Mouse (Mus musculus) stomach, embryonic 16.5 days (tissue): Measurements from ENCODE around the gene Cryba4. TPM values are rescaled to one million over a fixed set of nuclear protein-coding genes. Genes with fewer than 3 reads are reported as not detected.

Source experiments
- ATAC-seq: fragments of 200-750 bp; cut with Nextera tagmentation; 2 replicates; pipeline ENCODE4 v1.8.0; 2017; ENCODE audit warnings: moderate number of reproducible peaks, moderate TSS enrichment; ENCODE audit not compliant: insufficient read depth, low FRiP score
- H3K27ac ChIP-seq: fragments of 300-500 bp; sonication (generic); 2 replicates; pipeline ENCODE4 v1.5.1; 2014; ENCODE audit warnings: low read length
- H3K27me3 ChIP-seq: fragments of 300-500 bp; sonication (generic); 2 replicates; pipeline ENCODE4 v1.6.1; 2014; ENCODE audit warnings: low read length, control low read depth, mixed read lengths; ENCODE audit not compliant: control insufficient read depth, insufficient read depth
- H3K36me3 ChIP-seq: fragments of 300-500 bp; sonication (generic); 2 replicates; pipeline ENCODE4 v1.6.1; 2014; ENCODE audit warnings: low read length; ENCODE audit not compliant: control insufficient read depth, insufficient read depth
- H3K4me1 ChIP-seq: fragments of 300-500 bp; sonication (generic); 2 replicates; pipeline ENCODE4 v1.6.1; 2014; ENCODE audit warnings: low read length, control low read depth, mixed read lengths; ENCODE audit not compliant: control insufficient read depth, insufficient read depth
- H3K4me2 ChIP-seq: fragments of 300-500 bp; sonication (generic); 2 replicates; pipeline ENCODE4 v1.6.1; 2014; ENCODE audit warnings: low read depth, low read length, mixed read lengths
- H3K4me3 ChIP-seq: fragments of 300-500 bp; sonication (generic); replicated peaks from 2 replicates; pipeline ENCODE4 v1.5.1; 2014; ENCODE audit warnings: mild to moderate bottlenecking, low read length
- H3K9ac ChIP-seq: fragments of 300-500 bp; sonication (generic); 2 replicates; pipeline ENCODE4 v1.6.1; 2014; ENCODE audit warnings: low read length
- H3K9me3 ChIP-seq: fragments of 300-500 bp; sonication (generic); replicated peaks from 2 replicates; pipeline ENCODE4 v1.6.1; 2016; ENCODE audit warnings: low read length, control low read depth; ENCODE audit not compliant: control insufficient read depth
- WGBS: fragments of 180-500 bp; shearing (Covaris S2); extraction: QIAGEN DNeasy Blood & Tissue Kit; methylation state at CpG from one replicate; pipeline ENCODE4 v1.1.7; 2014; 5-methylcytosine and 5-hydroxymethylcytosine counted together
- polyA plus RNA-seq: library from polyadenylated mRNA; unstranded; fragments of >200 nt; fragmentation: Nextera tagmentation; extraction: Ambion mirVana; gene quantifications from 2 replicates; pipeline ENCODE4 v1.2.1, GENCODE M21; 2015

Gene Cryba4
- polyA plus RNA-seq, 1 experiment from 2014 or later: 1.9 TPM

DNA sequence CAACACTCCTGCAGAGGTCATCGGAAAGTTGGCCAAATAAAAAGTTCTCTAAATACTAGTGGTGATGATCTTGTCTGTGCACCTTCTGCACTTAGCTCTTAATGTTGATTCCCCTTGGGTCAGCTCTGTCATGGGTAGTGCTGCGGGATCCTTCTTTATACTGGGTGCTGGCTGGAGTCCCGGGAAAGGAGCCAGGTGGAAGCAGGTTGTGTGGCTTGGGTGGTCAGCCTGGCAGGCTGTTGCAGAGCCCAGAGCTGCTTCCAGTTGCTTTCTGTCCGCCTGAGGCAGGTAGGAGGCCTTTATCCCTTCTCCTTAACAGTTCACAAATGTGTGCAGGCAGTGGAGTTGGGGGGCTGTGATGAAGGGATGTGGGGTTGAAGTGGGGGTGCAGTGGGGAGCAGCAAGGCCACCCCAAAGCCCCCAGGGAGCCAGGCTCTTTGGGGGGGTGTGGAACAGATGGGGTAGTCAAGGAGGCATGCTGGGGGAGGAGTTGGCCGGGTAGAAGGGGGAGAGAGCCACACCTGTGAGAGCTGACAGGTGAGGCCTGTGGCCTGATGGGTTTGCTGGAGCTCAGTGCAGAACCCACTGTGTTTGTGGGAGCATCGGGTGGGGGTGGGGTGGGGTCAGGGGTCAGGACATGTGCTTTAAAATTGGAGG lies 29.9 kb upstream of the Cryba4 start:
- peak overlapping the region; percentile 18 for H3K9ac ChIP-seq
- peaks cover 61% of the 10 kb centered on the region for H3K4me1 ChIP-seq
- 60% methylated on average over 6 of the region's 6 CpGs for WGBS

DNA sequence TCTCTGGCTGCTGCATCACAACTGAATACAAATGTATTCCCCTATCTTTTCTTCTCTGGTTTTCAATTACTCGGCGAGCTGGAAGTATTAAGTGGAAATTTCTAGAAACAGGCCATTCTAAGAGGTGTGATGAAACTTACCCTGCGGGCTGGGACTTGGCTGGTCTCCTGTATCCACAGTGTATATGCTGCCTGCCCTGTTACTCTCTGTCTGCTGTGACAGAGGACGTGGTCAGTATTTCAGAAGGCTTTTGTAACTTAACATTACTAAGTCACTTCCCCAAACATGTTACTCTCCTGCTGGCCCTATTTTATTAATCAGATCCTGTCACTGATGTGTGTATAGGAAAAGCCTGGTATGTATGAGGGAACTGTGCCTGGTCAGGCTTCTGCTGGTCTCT lies 29.4 kb upstream of the Cryba4 start:
- peaks cover 56% of the 10 kb centered on the region for H3K4me1 ChIP-seq
- no peak overlapping the region for H3K4me3 ChIP-seq
- no peaks in the 10 kb centered on the region for H3K27me3 ChIP-seq
- no peaks in the 10 kb centered on the region for H3K36me3 ChIP-seq
- ATAC-seq: no peak
- no peak overlapping the region for H3K27ac ChIP-seq
- WGBS: 77% methylated on average over 4 of the region's 4 CpGs
- no peak overlapping the region for H3K9ac ChIP-seq
- H3K4me2 ChIP-seq: no peak overlapping the region
- H3K9me3 ChIP-seq: no peaks in the 10 kb centered on the region

More for the DNA sequence above, 29.9 kb upstream of the Cryba4 start:
- H3K27me3 ChIP-seq: no peaks in the 10 kb centered on the region
- H3K9me3 ChIP-seq: no peaks in the 10 kb centered on the region
- H3K4me2 ChIP-seq: no peak overlapping the region
- ATAC-seq: no peak
- peak overlapping the region; percentile 69 for H3K27ac ChIP-seq
- H3K4me3 ChIP-seq: no peak overlapping the region
- no peaks in the 10 kb centered on the region for H3K36me3 ChIP-seq

DNA sequence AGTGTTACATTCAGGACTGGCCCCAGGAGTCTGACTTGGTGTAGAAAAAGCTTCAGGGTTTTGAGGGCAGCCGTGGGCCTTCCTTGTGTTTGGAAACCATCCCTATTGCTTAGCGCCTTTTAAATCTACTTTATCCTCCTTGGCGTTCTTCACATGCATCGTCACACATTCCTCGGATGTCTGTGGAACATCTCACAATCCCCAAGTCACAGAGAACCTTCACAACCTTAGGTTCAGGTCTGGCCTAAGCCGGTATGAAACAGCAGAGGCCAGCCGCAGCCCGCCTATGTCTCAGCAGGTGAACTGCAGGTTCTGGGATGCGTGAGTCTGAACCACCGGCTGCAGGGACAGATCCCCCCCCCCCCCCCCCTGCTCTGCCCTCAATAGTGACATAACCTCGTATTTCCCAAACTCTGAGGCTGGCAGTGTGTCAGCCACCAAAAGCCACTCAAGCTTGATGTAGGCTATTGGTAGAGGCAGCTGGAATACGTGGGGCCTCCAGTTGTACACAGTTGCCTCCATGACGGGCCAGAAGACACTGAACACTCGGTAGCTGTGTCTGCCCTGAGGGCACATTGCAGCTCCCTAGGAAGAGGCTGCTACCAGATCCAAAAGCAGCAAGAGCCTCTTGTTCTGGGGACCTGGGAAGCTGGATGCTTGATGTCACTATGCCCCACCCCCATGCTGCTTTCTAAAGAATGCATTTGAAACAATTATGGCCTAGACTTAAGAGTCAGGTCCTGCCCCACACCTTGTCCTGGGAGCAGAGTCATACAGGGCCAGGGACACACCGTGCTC lies 28.7 kb upstream of the Cryba4 start:
- 56% methylated on average over 15 of the region's 15 CpGs for WGBS
- Histone ChIP-seq H3K9ac (peak overlapping the region; percentile 13; the same call in 1 of the 2 replicates), H3K9me3 (no peaks in the 10 kb centered on the region), H3K4me3 (no peak overlapping the region), H3K27me3 (no peaks in the 10 kb centered on the region), H3K36me3 (no peaks in the 10 kb centered on the region), H3K4me2 (no peak overlapping the region), H3K27ac (peak overlapping the region; percentile 41; the same call in 1 of the 2 replicates), H3K4me1 (peaks cover 53% of the 10 kb centered on the region)
- ATAC-seq: no peak

DNA sequence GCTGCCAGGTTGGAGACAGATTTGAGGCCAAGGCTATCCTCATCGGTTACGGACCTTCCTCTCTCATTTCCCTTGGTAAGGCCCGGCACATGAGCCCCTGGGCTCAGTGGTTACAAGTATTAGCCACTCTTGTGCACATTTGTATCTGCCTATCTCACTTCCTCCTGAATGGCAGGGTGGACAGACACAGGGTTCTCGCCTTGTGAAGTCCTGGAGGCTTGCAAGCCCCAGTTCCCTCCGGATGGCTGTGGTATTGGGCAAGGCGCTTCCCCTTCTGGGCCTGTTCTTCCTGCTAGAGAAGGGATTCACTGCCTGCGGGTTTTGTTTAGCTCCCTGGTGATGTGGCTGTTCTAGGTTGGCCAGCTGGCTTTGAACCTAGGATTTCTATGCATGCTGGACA lies 27.8 kb upstream of the Cryba4 start:
- no peak overlapping the region for H3K4me2 ChIP-seq
- H3K36me3 ChIP-seq: no peaks in the 10 kb centered on the region
- H3K27ac ChIP-seq: peak overlapping the region; percentile 41
- H3K9ac ChIP-seq: peak overlapping the region; percentile 13
- H3K9me3 ChIP-seq: no peaks in the 10 kb centered on the region
- 78% methylated on average over 7 of the region's 7 CpGs for WGBS
- H3K4me1 ChIP-seq: peaks cover 56% of the 10 kb centered on the region
- ATAC-seq: no peak
- H3K4me3 ChIP-seq: no peak overlapping the region
- no peaks in the 10 kb centered on the region for H3K27me3 ChIP-seq

DNA sequence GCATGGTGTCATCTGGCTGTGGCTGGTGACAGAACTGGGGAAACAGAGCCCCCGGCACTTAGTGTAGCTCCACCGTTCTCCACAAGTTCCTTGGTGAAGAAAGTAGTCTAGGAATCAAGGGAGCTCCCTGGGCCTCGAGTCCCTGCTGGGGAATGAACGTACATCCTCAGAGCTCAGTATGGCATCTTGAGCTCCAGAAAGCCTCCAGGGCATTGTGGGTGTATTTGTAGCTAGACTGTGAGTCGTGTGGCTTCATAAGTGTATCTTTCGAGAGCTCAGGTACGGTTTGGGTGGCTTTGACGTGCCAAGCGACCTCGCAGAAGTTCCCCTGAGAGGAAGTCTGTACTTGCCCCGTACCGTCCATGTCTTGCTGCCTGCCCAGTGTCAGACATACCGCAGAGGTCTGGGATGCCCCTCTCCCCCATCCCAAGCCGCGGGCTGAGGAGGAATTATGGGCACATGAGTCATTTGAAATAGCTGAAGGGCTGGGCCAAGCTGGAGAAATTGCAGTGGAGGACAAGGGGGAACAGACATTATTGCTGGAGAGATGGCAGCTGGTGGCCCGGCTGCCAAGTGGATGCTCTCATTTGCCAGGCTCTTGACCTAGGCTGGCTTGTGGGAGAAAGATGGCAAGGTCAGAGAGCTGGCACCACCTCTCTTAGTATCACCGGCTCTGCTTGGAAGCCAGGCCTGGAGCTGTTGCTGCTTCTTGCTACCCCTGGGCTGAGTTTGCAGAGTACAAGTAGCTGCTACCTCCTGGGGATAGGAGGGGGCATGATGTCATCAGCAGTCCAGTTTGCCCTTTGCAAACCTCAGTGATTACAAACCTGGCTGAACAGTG lies 27.1 kb upstream of the Cryba4 start:
- no peak overlapping the region for H3K4me3 ChIP-seq
- H3K4me2 ChIP-seq: 0 out of 2 replicates have a peak overlapping the region, but pooled peaks have one; percentile 15
- H3K27me3 ChIP-seq: no peaks in the 10 kb centered on the region
- WGBS: 83% methylated on average over 17 of the region's 17 CpGs
- no peak for ATAC-seq
- H3K4me1 ChIP-seq: peaks cover 56% of the 10 kb centered on the region
- no peaks in the 10 kb centered on the region for H3K9me3 ChIP-seq
- peak overlapping the region; percentile 41 for H3K27ac ChIP-seq
- H3K36me3 ChIP-seq: no peaks in the 10 kb centered on the region
- H3K9ac ChIP-seq: peak overlapping the region; percentile 13

DNA sequence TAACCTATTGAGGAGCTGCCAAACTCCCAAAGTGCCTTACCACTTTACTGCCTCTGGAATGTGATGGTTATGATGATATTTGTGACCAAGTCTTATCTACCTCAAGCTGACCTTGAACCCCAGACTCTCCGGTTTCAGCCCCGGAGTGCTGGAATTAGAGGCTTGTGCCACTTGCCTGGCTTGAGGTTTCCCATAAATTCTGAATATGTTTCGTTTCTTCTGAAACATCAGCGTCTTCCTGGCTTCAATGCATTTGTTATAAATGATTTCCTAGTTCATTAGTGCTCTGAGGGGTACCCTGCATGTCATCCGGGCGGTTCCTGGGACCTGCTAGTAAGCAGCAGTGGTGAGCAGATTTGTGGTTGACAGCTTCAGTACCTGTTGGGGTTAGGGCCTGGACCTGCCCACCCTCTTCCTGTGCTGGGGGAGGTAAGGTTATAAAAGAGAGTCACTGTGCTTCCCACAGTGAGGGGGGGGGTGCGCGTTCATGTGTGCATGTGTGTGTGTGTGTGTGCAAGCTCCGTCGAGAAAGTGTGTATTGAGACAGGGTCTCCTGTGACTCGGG lies 25.7 kb upstream of the Cryba4 start:
- Histone ChIP-seq H3K9me3 (no peaks in the 10 kb centered on the region), H3K4me2 (peak overlapping the region; percentile 89), H3K27me3 (no peaks in the 10 kb centered on the region), H3K4me1 (peaks cover 54% of the 10 kb centered on the region), H3K4me3 (peak overlapping the region; percentile 84), H3K9ac (0 out of 2 replicates have a peak overlapping the region, but pooled peaks have one; percentile 87), H3K27ac (no peak overlapping the region), H3K36me3 (no peaks in the 10 kb centered on the region)
- no peak for ATAC-seq
- 81% methylated on average over 11 of the region's 11 CpGs for WGBS

DNA sequence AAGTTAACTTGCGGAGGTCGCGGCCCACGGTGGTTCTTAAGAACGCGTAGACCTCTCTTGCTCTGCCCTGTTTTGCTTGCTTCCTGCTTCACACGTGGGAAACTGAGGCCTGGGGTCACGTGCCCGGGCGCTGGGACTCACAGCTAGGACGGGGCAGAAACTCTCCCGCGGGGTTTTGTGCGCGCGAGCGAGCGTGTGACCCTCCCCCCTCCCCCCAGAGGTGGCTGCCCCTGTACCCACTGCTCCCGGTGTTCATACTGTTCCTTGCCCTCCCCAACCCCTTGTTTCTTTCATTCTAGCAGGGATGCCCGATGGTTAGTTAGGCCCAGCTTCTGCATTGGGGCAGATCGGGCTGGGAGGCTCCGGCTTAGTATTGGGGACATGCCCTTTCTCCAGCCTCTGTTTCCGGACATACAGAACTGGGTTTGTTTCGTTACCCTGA lies 24.6 kb upstream of the Cryba4 start:
- Histone ChIP-seq H3K27me3 (no peaks in the 10 kb centered on the region), H3K4me3 (peak overlapping the region; percentile 84), H3K9ac (peak overlapping the region; percentile 87), H3K36me3 (no peaks in the 10 kb centered on the region), H3K4me2 (peak overlapping the region; percentile 89), H3K9me3 (no peaks in the 10 kb centered on the region), H3K4me1 (peaks cover 46% of the 10 kb centered on the region), H3K27ac (peak overlapping the region; percentile 67)
- peak; percentile 8; the same call in 1 of the 2 replicates for ATAC-seq
- WGBS: under 1% methylated on average over 24 of the region's 24 CpGs

DNA sequence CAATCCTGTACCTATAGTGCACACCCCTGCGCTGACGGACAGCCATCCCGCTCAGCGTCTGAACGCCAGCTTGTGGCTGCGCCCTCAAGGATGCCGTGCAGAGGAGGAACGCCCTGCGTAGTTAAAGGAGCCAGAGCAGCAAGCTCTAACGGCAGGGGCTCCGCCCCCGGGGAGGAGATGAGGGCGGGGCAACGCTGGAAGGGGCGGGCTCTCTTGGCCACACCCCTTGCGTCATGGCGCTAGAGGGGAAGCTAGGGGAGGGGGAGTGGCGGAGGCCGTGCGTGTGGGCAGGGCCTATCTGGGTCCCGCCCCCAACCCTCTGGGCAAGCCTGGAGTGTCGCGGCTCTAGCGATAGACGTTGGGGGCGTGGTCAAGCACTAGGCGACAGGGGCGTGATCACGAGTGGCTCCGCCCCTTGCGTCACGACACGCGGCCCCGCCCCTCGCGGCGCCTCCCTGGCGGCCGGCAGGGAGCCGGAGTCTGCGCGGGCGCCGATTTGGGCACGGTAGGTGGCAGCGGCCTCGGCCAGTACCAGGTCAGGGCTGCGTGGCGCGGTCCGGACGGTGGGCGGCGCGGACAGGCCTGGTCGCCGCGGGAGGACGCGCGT lies 24.1 kb upstream of the Cryba4 start, which contains the start of gene Tpst2:
Tpst2 (plus strand) TSS at position 425 of the 607 bp plus-strand sequence.
- H3K4me2 ChIP-seq: peak within 1 kb of the TSS; percentile 89
- under 1% methylated on average over 61 of the region's 62 CpGs for WGBS
- peak within 1 kb of the TSS; percentile 67 for H3K27ac ChIP-seq
- peak within 1 kb of the TSS; percentile 84 for H3K4me3 ChIP-seq
- H3K9me3 ChIP-seq: no peaks in the 10 kb centered on the region
- peak within 1 kb of the TSS; percentile 87 for H3K9ac ChIP-seq
- H3K4me1 ChIP-seq: peaks cover 43% of the 10 kb centered on the region
- ATAC-seq: peak; percentile 96
- H3K27me3 ChIP-seq: no peaks in the 10 kb centered on the region
- no peaks in the 10 kb centered on the region for H3K36me3 ChIP-seq
